Mouse (Mus musculus): ENCODE measurements at regions not wholly inside any gene's neighbourhood (a gene's known extent, or its start where the extent isn't known, plus 50 kb on each side); places are given as distances from the start of the nearest gene placed in this dataset.
"Not testable (repeated sequence)": the region's sequence is repeated elsewhere in the genome, so short reads cannot be mapped to it uniquely, and the experiment has no call there.

GRCm38 (mm10) chr10:111620927-111621676 lies 115.0 kb downstream of the Phlda1 start:
- intact Hi-C loops (cut with DNase I) = no loop called here
- no peak for TF ChIP-seq CTCF (IDR thresholded peaks at IDR 0.05)

DNA sequence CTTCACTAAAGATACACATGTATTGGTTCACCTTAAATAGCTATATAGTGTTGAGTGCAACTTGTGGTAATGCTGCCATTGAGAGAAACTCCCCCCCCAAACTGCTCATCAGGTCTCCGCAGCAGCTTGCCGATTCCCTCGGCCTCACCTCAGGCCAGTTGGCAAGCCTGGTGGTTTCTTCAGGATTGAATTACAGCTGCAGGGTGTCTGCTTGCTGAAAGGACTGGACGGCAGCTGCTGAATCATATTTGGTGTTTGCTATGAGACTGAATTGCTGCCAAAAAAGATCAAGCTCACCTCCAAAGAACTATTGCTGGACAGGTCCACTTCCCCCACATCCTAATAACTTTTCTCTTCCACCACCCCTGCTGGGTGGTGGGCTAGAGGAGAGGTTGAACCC lies 116.7 kb downstream of the Phlda1 start:
- TF ChIP-seq CTCF (IDR thresholded peaks at IDR 0.05) = no peak
- Histone ChIP-seq H3K27ac (no peak overlapping the region), H3K4me3 (no peak overlapping the region)
- intact Hi-C loops (cut with DNase I) = no loop called here
- no peak for DNase-seq (ENCODE audit: extremely low spot score in 1 of 2, low spot score in 2 of 2)

More at GRCm38 (mm10) chr10:111620927-111621676, 115.0 kb downstream of the Phlda1 start:
- Histone ChIP-seq H3K27ac (no peak overlapping the region), H3K4me3 (no peak overlapping the region)
- no peak for DNase-seq (ENCODE audit: extremely low spot score in 1 of 2, low spot score in 2 of 2)

GRCm38 (mm10) chr10:111624021-111624420 lies 117.9 kb downstream of the Phlda1 start:
- no peak for DNase-seq (ENCODE audit: extremely low spot score in 1 of 2, low spot score in 2 of 2)
- intact Hi-C loops (cut with DNase I) = no loop called here
- TF ChIP-seq CTCF (IDR thresholded peaks at IDR 0.05) = no peak
- Histone ChIP-seq H3K4me3 (no peak overlapping the region), H3K27ac (no peak overlapping the region)

DNA sequence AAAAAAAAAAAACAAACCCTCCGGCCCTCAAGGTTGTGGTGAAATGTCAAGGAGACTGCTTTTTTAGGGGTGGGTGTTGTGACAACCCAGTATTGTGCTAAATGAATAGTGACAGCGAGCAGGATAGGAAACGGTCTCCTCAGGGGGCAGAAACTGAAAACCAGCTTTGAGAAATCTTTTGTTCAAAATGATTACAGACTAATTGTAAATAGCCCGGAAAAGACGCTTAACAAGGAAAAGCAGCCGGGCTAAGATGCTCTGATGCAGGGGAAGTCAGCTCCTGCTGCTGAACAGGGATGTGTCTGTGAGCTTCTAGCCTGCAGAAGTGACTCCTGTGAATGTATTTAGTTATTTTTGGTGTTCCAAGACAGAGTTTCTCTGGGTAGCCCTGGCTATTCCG lies 118.5 kb downstream of the Phlda1 start:
- no peak for DNase-seq (ENCODE audit: extremely low spot score in 1 of 2, low spot score in 2 of 2)
- intact Hi-C loops (cut with DNase I) = no loop called here
- TF ChIP-seq CTCF (IDR thresholded peaks at IDR 0.05) = no peak
- H3K27ac ChIP-seq = no peak overlapping the region
- no peak overlapping the region for H3K4me3 ChIP-seq

- H3K27ac ChIP-seq = no peak overlapping the region
- TF ChIP-seq CTCF (IDR thresholded peaks at IDR 0.05) = no peak
- DNase-seq (ENCODE audit: extremely low spot score in 1 of 2, low spot score in 2 of 2) = no peak
- intact Hi-C loops (cut with DNase I) = no loop called here
- no peak overlapping the region for H3K4me3 ChIP-seq
Observed at GRCm38 (mm10) chr10:111625573-111625972, 119.5 kb downstream of the Phlda1 start.

- TF ChIP-seq CTCF (IDR thresholded peaks at IDR 0.05) = no peak
- intact Hi-C loops (cut with DNase I) = no loop called here
- Histone ChIP-seq H3K27ac (no peak overlapping the region), H3K4me3 (no peak overlapping the region)
- no peak for DNase-seq (ENCODE audit: extremely low spot score in 1 of 2, low spot score in 2 of 2)
Observed at GRCm38 (mm10) chr10:111626009-111626408, 119.9 kb downstream of the Phlda1 start.

DNA sequence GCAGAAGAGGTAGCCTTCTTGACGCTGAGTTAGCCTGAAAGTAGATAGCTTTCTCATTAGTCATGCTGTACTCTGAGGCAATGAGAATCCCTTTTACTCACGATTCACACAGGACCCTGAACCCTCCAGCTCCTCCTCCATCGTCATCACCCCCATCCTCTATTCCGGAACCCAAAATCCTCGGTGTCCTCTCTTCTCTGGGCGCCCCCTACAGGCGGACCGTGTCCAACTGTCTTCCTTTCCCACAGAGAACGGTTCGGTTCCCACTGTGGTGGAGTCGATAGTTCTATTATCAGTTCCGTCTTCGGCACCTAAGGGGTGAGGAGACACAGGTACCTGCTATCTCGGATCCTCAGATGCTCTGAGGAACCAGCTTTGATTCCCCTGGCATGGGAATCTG lies 130.2 kb downstream of the Phlda1 start:
- H3K27ac ChIP-seq = no peak overlapping the region
- H3K4me3 ChIP-seq = no peak overlapping the region
- intact Hi-C loops (cut with DNase I) = no loop called here
- peak; percentile 20 for TF ChIP-seq CTCF (IDR thresholded peaks at IDR 0.05)
- DNase-seq (ENCODE audit: extremely low spot score in 1 of 2, low spot score in 2 of 2) = no peak

- TF ChIP-seq CTCF (IDR thresholded peaks at IDR 0.05) = no peak
- DNase-seq (ENCODE audit: extremely low spot score in 1 of 2, low spot score in 2 of 2) = no peak
- H3K27ac ChIP-seq = no peak overlapping the region
- H3K4me3 ChIP-seq = no peak overlapping the region
- intact Hi-C loops (cut with DNase I) = loop anchor here (1.0 kb wide), 1 partner anchor 49 kb away; no protein-coding TSS in a partner anchor
Observed at GRCm38 (mm10) chr10:111637084-111637735, 131.1 kb downstream of the Phlda1 start.

- DNase-seq (ENCODE audit: extremely low spot score in 1 of 2, low spot score in 2 of 2) = no peak
- intact Hi-C loops (cut with DNase I) = no loop called here
Observed at GRCm38 (mm10) chr10:111639866-111640265, 133.8 kb downstream of the Phlda1 start.

GRCm38 (mm10) chr10:111642683-111643082 lies 136.6 kb downstream of the Phlda1 start:
- Histone ChIP-seq H3K4me3 (no peak overlapping the region), H3K27ac (no peak overlapping the region)
- DNase-seq (ENCODE audit: extremely low spot score in 1 of 2, low spot score in 2 of 2) = no peak
- intact Hi-C loops (cut with DNase I) = no loop called here
- no peak for TF ChIP-seq CTCF (IDR thresholded peaks at IDR 0.05)

More at GRCm38 (mm10) chr10:111639866-111640265, 133.8 kb downstream of the Phlda1 start:
- no peak for TF ChIP-seq CTCF (IDR thresholded peaks at IDR 0.05)
- H3K27ac ChIP-seq = no peak overlapping the region
- H3K4me3 ChIP-seq = no peak overlapping the region

- DNase-seq (ENCODE audit: extremely low spot score in 1 of 2, low spot score in 2 of 2); H3K27ac ChIP-seq; intact Hi-C loops (cut with DNase I); H3K4me3 ChIP-seq: not testable (repeated sequence)
Observed at GRCm38 (mm10) chr10:111653773-111654172, 147.7 kb downstream of the Phlda1 start.

GRCm38 (mm10) chr10:111654364-111655226 lies 148.5 kb downstream of the Phlda1 start:
- DNase-seq (ENCODE audit: extremely low spot score in 1 of 2, low spot score in 2 of 2) = no peak
- H3K4me3 ChIP-seq = no peak overlapping the region
- no peak for TF ChIP-seq CTCF (IDR thresholded peaks at IDR 0.05)
- intact Hi-C loops (cut with DNase I) = loop anchor here (5.0 kb wide), 1 partner anchor 147 kb away; the partner anchor contains the start of gene Phlda1
- no peak overlapping the region for H3K27ac ChIP-seq

Data from left cerebral cortex, adult 2 months (tissue).